Mouse (Mus musculus): Measurements from ENCODE around the gene Tspan14.
A peak's percentile ranks its signal among the peaks of the same experiment; 100 is the strongest.

Gene Tspan14

DNA sequence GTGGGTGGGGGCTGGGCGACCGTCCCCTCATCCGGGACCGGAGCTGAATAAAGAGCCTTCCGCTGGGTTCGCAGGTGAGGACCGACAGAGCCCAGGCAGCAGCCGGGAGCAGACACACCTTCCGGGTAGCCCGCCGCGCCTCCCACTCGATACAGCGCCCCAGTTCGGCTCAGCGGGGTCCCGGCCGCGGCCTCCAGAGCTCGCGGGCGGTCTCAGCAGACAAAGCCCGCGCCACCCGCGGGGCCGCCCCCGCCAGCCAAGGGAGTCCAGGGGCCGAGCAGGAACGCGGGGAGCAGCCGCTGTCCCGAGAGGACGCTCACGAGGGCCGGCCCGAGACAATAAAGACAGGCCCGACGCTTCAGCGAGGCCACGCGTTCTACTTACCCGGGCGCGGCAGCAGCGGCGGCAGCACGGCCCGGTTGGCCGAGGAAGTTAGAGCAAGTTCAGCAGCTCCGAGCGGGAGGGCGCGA lies at the start of gene Tspan14:
Gene Tspan14, minus strand, starts transcription at position 416 of the 470 bp plus-strand sequence.
- DNase-seq = no peak

DNA sequence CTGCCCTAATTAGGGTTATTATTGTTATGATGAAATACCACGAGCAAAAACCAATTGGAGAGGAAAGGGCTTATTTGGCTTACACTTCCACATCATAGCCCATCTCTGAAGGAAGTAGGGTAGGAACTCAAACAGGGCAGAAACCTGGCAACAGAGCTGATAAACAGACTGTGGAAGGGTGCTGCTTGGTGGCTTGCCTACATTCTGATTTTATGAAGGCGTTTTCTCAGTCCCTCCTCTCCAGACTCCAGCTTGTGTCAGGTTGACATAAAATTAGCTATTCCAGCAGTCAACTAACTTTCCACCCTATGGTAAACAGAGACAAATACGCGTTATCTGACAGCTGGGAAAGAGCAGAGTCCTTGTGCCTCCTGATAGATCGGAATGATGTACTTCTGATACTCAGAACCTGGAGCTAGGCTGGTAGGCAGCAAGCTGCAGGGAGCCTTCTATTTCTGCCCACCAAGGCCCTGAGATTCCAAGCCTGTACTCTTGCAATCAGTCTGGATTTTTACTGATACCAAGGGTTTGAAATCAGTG lies 48.2 kb upstream of the Tspan14 start:
- DNase-seq = no peak

DNA sequence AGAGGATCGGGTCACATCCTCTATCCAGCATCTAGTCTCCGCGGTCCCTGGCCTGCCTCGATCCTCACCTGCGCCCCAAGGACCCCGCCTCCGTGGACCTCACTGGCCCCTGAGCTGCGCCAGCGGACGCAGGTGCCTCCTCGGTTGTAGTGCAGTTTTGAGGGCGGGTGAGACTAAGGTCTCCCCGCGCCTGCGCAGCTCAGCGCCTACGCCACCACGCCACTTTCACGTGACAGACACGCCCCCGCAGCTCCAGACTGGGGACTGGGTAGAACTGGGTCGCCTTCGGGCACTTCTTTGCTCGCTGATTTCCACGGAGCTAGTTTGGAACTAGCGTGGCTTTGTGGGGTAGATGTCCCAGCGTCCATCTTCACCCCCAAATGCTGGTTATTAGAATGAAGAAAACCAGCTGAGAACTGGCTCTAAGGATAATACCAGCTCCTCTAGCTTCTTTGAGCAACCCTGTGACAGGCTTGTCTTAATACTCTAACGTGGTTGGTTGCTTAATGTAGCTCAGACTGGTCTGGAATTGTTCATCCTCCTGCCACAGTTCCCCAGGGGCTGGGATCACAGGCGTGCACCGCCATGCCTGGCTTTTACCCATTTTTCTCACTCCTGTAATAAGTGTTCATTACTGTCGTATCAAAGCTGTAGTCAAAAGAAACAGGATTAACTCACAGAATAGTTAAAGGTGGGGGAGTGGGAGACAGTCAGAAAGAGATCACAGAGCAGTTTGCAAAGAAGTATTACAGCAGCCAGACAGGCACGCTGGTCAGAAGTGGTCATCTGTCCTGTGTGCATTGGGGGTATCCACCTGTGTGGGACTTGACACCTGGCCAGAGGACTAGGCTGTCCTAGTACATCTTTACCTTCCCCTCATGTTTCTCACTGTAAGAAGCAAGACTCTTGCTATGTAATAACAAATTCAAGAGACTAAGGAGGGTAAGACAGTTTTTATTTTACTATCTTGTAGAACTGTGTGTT lies 47.3 kb upstream of the Tspan14 start, which contains the start of gene Fam213a:
Gene Fam213a, minus strand, starts transcription at position 159 of the 984 bp plus-strand sequence.
- DNase-seq = peak; percentile 94

DNA sequence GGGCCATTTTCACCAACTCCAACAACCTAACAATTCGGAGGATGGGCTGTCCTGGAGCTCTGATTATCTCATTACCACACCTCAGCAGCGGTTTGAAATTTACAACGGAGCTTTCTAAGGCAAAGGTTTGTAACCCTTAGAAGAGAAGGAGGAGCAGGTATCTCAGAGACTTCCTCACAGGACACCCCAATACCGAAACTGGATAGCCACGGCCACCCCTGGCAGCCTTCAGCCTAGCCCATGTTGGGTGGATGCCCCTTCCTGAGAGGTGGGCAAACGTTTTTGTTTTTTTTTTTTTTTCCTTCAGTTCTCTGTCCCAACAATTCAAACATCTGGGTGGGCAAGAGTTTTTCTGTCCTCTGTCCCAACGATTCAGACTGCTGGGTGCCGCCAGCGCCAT lies 46.5 kb upstream of the Tspan14 start:
- no peak for DNase-seq

DNA sequence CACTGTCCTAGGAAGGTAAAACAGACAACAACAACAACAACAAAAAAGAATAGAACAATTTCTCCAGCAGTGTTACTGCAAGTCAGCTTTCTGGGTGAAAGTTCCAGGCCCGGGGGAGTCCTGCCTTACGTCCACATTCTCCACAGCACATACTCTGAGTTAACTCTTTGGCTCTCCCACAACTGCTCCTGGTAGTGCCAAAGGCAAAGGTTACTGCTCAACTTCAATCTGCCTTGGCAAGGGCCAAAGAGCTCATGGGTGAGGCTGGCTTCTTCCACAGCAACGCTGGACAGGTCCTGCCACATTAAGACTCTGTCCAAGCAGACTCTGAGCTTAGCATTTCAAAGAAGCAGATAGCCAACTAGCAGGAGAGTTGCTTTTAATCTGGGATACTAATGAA lies 45.3 kb upstream of the Tspan14 start:
- DNase-seq = no peak

DNA sequence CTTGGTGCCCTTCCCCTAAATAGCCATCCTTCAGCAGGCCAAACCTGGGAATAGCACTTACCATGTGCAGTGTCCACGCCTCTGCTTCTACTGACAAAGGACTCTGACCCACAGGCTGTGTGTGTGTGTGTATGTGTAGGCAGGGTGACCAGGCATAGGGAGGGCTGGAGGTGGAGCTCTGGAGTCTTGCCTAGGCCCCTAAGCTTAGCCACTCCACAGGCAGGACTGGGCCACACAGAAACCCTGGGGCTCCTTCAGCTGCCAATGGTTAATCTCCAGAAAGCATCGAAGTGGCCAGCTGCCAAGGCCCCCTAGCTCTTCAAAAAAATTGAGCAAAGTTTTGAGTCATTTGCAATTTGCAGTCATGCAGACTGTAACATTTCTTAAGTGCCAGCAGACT lies 41.5 kb upstream of the Tspan14 start:
- peak; percentile 18 for DNase-seq

- peak; percentile 37 for DNase-seq
Measured at GRCm38 (mm10) chr14:41007641-41008040, 41.0 kb upstream of the Tspan14 start.

- no peak for DNase-seq
Measured at GRCm38 (mm10) chr14:41006899-41007298, 40.3 kb upstream of the Tspan14 start.

GRCm38 (mm10) chr14:41006263-41006662 lies 39.7 kb upstream of the Tspan14 start:
- no peak for DNase-seq

- DNase-seq = no peak
Measured at GRCm38 (mm10) chr14:41005716-41006115, 39.1 kb upstream of the Tspan14 start.

- DNase-seq = peak; percentile 34
Measured at GRCm38 (mm10) chr14:41004201-41005141, 37.9 kb upstream of the Tspan14 start.

GRCm38 (mm10) chr14:41001576-41001975 lies 35.0 kb upstream of the Tspan14 start:
- DNase-seq = no peak

DNA sequence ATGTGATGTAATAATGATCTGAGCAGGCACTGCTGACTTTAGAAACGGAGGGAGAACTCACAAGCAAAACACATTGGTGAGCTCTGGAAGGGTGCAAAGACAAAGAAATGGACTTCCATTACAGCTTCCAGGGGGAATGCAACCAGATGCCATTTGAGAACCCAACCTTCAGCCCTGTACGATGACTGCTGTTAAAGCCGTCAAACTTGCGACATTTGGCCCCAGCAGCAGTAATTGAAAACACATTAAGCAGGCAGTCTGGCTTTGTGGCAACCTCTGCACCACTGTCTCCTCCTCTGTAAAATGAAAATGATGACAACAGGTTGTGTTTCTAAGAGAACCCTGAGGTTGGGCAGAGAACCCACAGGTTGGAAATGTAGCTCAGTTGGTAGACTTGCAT lies 34.2 kb upstream of the Tspan14 start:
- DNase-seq = no peak

DNA sequence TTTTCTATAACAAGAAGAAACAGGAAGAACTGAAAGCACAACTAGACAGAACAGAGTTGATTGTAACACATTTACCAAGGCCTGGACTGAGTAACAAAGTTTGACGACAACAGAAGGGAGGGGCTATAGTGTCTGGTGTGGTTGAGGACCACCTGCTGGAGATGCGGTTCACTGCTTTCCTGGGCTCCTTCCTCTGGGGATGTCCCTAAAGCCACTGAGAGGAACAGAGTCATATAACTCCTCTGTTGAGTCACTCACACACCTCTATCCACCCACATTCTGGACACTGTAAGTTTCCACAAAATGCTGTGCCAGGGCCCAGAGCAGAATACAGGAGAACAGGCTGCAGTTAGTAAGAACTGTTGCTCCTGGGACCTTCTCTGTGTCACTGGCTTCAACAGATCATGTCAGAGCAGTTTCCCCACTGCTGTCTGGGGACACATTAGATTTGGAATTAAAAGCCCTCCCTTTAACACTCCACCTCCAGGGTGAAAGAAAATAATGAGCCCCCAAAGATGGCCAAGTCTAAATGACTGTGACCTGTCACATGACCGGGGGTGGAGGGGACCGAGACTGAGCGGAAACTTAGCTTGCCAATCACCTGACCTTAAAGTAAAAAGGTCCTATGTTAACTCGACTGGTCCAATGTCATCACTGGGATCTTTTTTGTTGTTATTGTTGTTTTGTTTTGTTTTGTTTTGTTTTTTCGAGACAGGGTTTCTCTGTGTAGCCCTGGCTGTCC lies 33.5 kb upstream of the Tspan14 start:
- DNase-seq = peak; percentile 35

- peak; percentile 53 for DNase-seq
Measured at GRCm38 (mm10) chr14:40996171-40996570, 29.6 kb upstream of the Tspan14 start.

DNA sequence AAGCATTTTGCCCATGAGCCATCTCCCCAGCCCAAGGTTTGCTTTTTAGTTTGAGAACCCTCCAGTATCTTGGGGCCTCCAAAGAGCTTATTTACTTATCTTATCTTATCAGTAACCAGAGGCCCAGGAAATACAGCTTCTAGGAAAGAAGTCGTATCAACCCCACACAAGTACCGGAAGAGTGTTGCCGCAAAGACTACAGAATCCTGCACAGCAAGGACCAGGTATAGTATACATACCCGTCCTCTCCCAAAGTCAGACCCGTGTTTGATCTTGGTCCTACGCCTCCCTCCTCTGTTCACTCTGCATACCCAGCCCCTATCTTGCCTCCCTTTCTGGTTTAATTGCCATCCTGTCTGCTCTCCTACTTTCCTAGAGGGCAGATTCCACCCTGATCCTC lies 25.9 kb upstream of the Tspan14 start:
- DNase-seq = no peak

GRCm38 (mm10) chr14:40988780-40989179 lies 22.2 kb upstream of the Tspan14 start:
- DNase-seq = no peak

GRCm38 (mm10) chr14:40987184-40987583 lies 20.6 kb upstream of the Tspan14 start:
- DNase-seq = no peak

DNA sequence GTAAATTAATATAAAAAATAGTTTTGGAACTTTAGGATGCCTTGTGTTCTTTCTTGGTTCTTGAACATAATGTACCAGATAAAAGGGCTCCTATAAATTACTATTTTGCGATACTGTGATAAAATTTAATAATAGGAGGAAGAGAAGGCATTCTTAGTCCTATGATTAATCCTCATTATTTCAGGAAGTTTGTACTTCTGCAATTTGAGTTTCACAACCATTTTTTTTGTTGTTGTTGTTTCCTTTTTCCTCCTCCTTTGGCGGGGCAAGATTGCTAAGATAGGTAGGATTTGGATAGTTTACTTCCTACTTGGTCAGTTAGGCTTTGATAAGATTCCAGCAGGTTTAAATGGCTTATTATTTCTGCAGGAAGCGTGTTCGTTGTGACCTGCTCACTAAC lies 19.0 kb upstream of the Tspan14 start:
- DNase-seq = no peak

DNA sequence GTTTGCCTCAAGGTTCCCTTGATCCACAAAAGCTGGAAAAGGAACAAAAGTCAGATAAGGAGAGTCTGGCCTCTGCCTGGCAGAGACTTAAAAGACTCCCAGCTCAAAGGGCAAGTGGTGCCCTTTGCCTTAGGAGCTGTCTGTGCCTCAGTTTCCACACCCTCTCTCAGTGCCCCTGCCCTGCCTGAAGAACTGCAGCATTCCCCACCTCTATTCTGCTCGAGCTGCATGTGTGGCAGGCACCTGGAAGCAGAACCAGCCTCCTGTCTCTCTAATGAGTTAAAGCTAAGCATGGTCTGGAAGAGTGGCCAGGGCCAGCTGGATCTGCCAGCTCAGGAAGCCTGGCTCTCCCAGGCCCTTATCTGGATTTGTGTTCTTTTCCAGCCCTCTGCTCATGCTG lies 13.1 kb upstream of the Tspan14 start:
- no peak for DNase-seq

GRCm38 (mm10) chr14:40979002-40979401 lies 12.4 kb upstream of the Tspan14 start:
- DNase-seq = peak; percentile 85

GRCm38 (mm10) chr14:40975127-40975721 lies 8.6 kb upstream of the Tspan14 start:
- DNase-seq = peak; percentile 91

Measured in lung, postnatal 36 days (tissue).